Mouse (Mus musculus): ENCODE measurements at regions not wholly inside any gene's neighbourhood (a gene's known extent, or its start where the extent isn't known, plus 50 kb on each side); places are given as distances from the start of the nearest gene placed in this dataset.

GRCm38 (mm10) chr1:193698603-193699266 is 328.6 kb upstream of the Camk1g start:
- peak; percentile 62; the same call in 1 of the 2 replicates for TF ChIP-seq CTCF (IDR thresholded peaks at IDR 0.05; ENCODE audit: low read depth, low read length)
- no peak for TF ChIP-seq GATA1 (IDR thresholded peaks at IDR 0.05; ENCODE audit: borderline replicate concordance, low read length)
- TF ChIP-seq POLR2AphosphoS5 (IDR thresholded peaks at IDR 0.05; ENCODE audit: insufficient replicate concordance, low read depth, low read length) = no peak
- TF ChIP-seq GATA2 (IDR thresholded peaks at IDR 0.05; ENCODE audit: borderline replicate concordance, low read depth, low read length) = no peak
